Mouse (Mus musculus) intestine, postnatal 0 days (tissue): ENCODE measurements around the gene Gramd2. TPM values are rescaled to one million over a fixed set of nuclear protein-coding genes. Genes with fewer than 3 reads are reported as not detected.

ENCODE experiments used
- ATAC-seq: fragments of 200-750 bp; cut with Nextera tagmentation; 2 replicates; pipeline ENCODE4 v1.8.0; 2017; ENCODE audit warnings: mild to moderate bottlenecking, moderate TSS enrichment, moderate library complexity
- H3K27ac ChIP-seq: fragments of 300-500 bp; sonication (generic); 2 replicates; pipeline ENCODE4 v1.5.1; 2014; ENCODE audit warnings: mild to moderate bottlenecking, low read depth, low read length, moderate library complexity
- H3K27me3 ChIP-seq: fragments of 300-500 bp; sonication (generic); replicated peaks from 2 replicates; pipeline ENCODE4 v1.6.1; 2014; ENCODE audit warnings: low read length, mixed read lengths; ENCODE audit not compliant: control insufficient read depth, insufficient read depth
- H3K36me3 ChIP-seq: fragments of 300-500 bp; sonication (generic); 2 replicates; pipeline ENCODE4 v1.6.1; 2014; ENCODE audit warnings: mild to moderate bottlenecking, moderate library complexity; ENCODE audit not compliant: control insufficient read depth, insufficient read depth
- H3K4me1 ChIP-seq: fragments of 300-500 bp; sonication (generic); replicated peaks from 2 replicates; pipeline ENCODE4 v1.6.1; 2014; ENCODE audit warnings: antibody characterized with exemption, low read length, mixed read lengths; ENCODE audit not compliant: control insufficient read depth, insufficient read depth
- H3K4me2 ChIP-seq: fragments of 300-500 bp; sonication (generic); replicated peaks from 2 replicates; pipeline ENCODE4 v1.6.1; 2014; ENCODE audit warnings: low read depth, mild to moderate bottlenecking, moderate library complexity
- H3K4me3 ChIP-seq: fragments of 300-500 bp; sonication (generic); 2 replicates; pipeline ENCODE4 v1.5.1; 2014; ENCODE audit warnings: low read depth, low read length
- H3K9ac ChIP-seq: fragments of 300-500 bp; sonication (generic); 2 replicates; pipeline ENCODE4 v1.6.1; 2014; ENCODE audit warnings: mild to moderate bottlenecking, low read depth, low read length
- H3K9me3 ChIP-seq: fragments of 300-500 bp; sonication (generic); 2 replicates; pipeline ENCODE4 v1.6.1; 2016; ENCODE audit warnings: mixed run types; ENCODE audit not compliant: control insufficient read depth
- CTCF ChIP-seq: sonication (generic); IDR thresholded peaks from 2 replicates; pipeline ENCODE4 v1.5.1; 2016; ENCODE audit warnings: low read depth, mild to moderate bottlenecking, control low read depth, antibody characterized with exemption, moderate library complexity
- WGBS: fragments of 180-500 bp; shearing (Covaris S2); extraction: QIAGEN DNeasy Blood & Tissue Kit; methylation state at CpG from one replicate; pipeline ENCODE4 v1.1.7; 2014; 5-methylcytosine and 5-hydroxymethylcytosine counted together
- polyA plus RNA-seq: library from polyadenylated mRNA; unstranded; fragments of >200 nt; fragmentation: Nextera tagmentation; extraction: Ambion mirVana; gene quantifications from 2 replicates; pipeline ENCODE4 v1.2.1, GENCODE M21; 2015

Gene Gramd2
- polyA plus RNA-seq, 1 experiment from 2014 or later: 0.37 TPM

DNA sequence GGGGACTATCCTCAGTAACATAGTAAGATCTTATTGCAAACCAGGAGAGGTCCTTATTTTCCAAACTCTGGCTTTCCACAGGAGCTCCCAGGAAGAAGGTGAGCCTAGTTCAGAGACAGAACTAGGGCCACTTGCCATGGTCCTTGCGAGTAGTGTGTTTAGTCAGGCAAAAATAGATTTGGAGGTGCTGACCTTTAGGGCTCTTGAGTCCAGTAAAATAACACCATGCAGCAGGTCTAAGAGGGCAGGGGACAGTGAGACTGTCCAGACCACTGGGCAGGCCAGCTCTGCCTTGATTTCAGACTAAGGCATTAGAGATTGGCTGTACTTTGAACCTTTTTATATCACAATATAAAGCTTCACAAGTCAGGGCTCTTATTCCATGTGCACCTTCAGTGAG is 13.1 kb upstream of the Gramd2 start:
- no peaks in the 10 kb centered on the region for H3K27me3 ChIP-seq
- ATAC-seq: no peak
- H3K4me2 ChIP-seq: no peak overlapping the region
- 78% methylated on average over 1 of the region's 1 CpGs for WGBS
- peaks cover 60% of the 10 kb centered on the region for H3K36me3 ChIP-seq
- H3K4me1 ChIP-seq: peaks cover 7% of the 10 kb centered on the region; the same call in 1 of the 2 replicates
- H3K9me3 ChIP-seq: no peaks in the 10 kb centered on the region
- no peak for TF ChIP-seq CTCF
- H3K9ac ChIP-seq: no peak overlapping the region
- H3K4me3 ChIP-seq: no peak overlapping the region
- no peak overlapping the region for H3K27ac ChIP-seq

DNA sequence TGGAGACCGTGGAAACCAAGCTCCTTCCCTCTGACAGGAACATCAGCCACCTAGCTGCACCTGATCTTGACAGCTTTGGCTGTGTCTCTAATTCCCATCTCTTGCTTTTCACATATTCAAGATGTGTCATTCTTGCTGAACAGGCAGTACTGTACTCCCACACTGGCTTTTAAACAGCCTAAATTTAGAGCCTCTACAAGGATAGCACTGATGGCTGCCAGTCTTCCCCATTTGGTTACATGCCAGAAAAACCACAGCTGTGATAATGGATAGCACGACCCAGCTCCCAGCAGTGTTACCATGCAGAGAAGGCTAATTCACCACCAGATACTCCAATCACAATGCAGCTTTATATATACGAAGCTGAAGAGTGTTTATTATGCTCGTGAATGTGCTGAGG is 12.7 kb upstream of the Gramd2 start:
- 54% methylated on average over 4 of the region's 4 CpGs for WGBS
- no peak overlapping the region for H3K9ac ChIP-seq
- H3K4me3 ChIP-seq: no peak overlapping the region
- no peaks in the 10 kb centered on the region for H3K9me3 ChIP-seq
- H3K4me1 ChIP-seq: peaks cover 7% of the 10 kb centered on the region; the same call in 1 of the 2 replicates
- no peaks in the 10 kb centered on the region for H3K27me3 ChIP-seq
- no peak for TF ChIP-seq CTCF
- no peak for ATAC-seq
- H3K27ac ChIP-seq: no peak overlapping the region; the same call in 1 of the 2 replicates
- H3K36me3 ChIP-seq: peaks cover 64% of the 10 kb centered on the region
- no peak overlapping the region for H3K4me2 ChIP-seq

DNA sequence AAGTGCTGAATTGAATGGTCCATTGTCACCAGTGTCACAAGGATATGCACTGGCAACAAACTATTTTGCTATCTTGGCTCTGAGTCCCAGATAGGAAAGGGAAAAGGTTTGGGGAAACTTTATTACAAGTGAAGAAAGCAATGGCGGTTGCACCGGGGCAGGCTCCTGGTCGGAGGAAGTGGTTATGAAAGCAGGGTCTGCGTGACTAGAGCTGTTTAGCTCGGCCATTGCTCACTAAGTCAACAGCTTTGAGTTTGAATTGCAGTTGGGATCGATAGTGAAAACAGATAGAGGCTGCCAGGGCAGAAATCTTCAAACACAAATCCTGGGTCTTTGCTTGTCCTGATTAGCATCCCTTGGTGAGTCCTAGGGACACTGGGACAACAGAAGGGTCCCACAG is 12.0 kb upstream of the Gramd2 start:
- H3K27me3 ChIP-seq: no peaks in the 10 kb centered on the region
- TF ChIP-seq CTCF: no peak
- H3K4me1 ChIP-seq: peaks cover 7% of the 10 kb centered on the region; the same call in 1 of the 2 replicates
- peaks cover 71% of the 10 kb centered on the region for H3K36me3 ChIP-seq
- WGBS: 50% methylated on average over 6 of the region's 6 CpGs
- H3K9ac ChIP-seq: no peak overlapping the region
- no peaks in the 10 kb centered on the region for H3K9me3 ChIP-seq
- ATAC-seq: no peak
- H3K4me2 ChIP-seq: no peak overlapping the region
- no peak overlapping the region; the same call in 1 of the 2 replicates for H3K27ac ChIP-seq
- H3K4me3 ChIP-seq: no peak overlapping the region

- Histone ChIP-seq H3K27ac (no peak overlapping the region), H3K36me3 (peaks cover 76% of the 10 kb centered on the region), H3K9me3 (no peaks in the 10 kb centered on the region), H3K4me3 (no peak overlapping the region), H3K27me3 (no peaks in the 10 kb centered on the region), H3K4me1 (peaks cover 3% of the 10 kb centered on the region; the same call in 1 of the 2 replicates), H3K4me2 (no peak overlapping the region), H3K9ac (no peak overlapping the region)
- ATAC-seq: no peak
- no peak for TF ChIP-seq CTCF
- 90% methylated on average over 7 of the region's 7 CpGs for WGBS
These were observed 11.5 kb upstream of the Gramd2 start for GRCm38 (mm10) chr9:59668473-59668872.

DNA sequence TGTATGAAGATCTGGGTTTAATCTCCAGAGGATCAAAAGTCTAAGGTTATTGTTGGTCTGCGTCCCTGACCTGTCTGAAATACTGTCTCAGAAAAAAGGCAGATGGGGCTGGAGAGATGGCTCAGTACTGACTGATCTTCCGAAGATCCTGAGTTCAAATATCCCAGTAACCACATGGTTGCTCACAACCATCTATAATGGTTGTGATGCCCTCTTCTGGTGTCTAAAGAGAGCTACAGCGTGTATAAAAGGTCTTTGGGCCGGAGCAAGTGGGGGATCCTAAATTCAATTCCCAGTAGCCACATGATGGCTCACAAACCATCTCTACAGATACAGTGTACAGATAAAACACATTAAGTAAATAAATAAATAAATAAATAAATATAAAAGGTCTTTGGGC is 10.8 kb upstream of the Gramd2 start:
- Histone ChIP-seq H3K27me3 (no peaks in the 10 kb centered on the region), H3K4me1 (no peaks in the 10 kb centered on the region), H3K36me3 (peaks cover 81% of the 10 kb centered on the region), H3K4me3 (no peak overlapping the region), H3K27ac (no peak overlapping the region), H3K4me2 (no peak overlapping the region), H3K9ac (no peak overlapping the region), H3K9me3 (no peaks in the 10 kb centered on the region)
- no peak for ATAC-seq
- peak; percentile 68 for TF ChIP-seq CTCF
- 89% methylated on average over 4 of the region's 4 CpGs for WGBS

GRCm38 (mm10) chr9:59672195-59672894 is 7.6 kb upstream of the Gramd2 start:
- H3K9me3 ChIP-seq: no peaks in the 10 kb centered on the region
- no peak overlapping the region for H3K4me2 ChIP-seq
- no peak overlapping the region for H3K4me3 ChIP-seq
- H3K36me3 ChIP-seq: peaks cover 85% of the 10 kb centered on the region
- no peak for ATAC-seq
- H3K27ac ChIP-seq: no peak overlapping the region
- 91% methylated on average over 12 of the region's 12 CpGs for WGBS
- H3K4me1 ChIP-seq: no peaks in the 10 kb centered on the region
- no peak for TF ChIP-seq CTCF
- no peak overlapping the region for H3K9ac ChIP-seq
- H3K27me3 ChIP-seq: no peaks in the 10 kb centered on the region
